Mouse (Mus musculus): ENCODE data around the gene Agr3. TPM values are rescaled to one million over a fixed set of nuclear protein-coding genes. Genes with fewer than 3 reads are reported as not detected.

Gene Agr3
- polyA plus RNA-seq, 1 experiment from 2014 or later, result 0.32 TPM

- no peak overlapping the region for H3K4me2 ChIP-seq (ENCODE audit: low read depth, low read length, severe bottlenecking)
- no peaks in the 10 kb centered on the region for H3K27me3 ChIP-seq (ENCODE audit: control insufficient read depth, insufficient read depth, low read length)
- no peak overlapping the region for H3K4me3 ChIP-seq (ENCODE audit: low read depth, low read length)
- H3K9me3 ChIP-seq (ENCODE audit: control insufficient read depth, low read length), result no peaks in the 10 kb centered on the region
- H3K4me1 ChIP-seq (replicated peaks; ENCODE audit: control insufficient read depth, insufficient read depth, low read length), result no peaks in the 10 kb centered on the region; the same call in 1 of the 2 replicates
- H3K36me3 ChIP-seq (ENCODE audit: control insufficient read depth, insufficient read depth, low read length), result no peaks in the 10 kb centered on the region
- 83% methylated on average over 3 of the region's 3 CpGs for WGBS
- ATAC-seq (replicated peaks; ENCODE audit: low FRiP score), result no peak
- no peak overlapping the region for H3K9ac ChIP-seq (ENCODE audit: low read length)
- no peak overlapping the region for H3K27ac ChIP-seq (ENCODE audit: low read depth, low read length)
- DNase-seq (ENCODE audit: low spot score), result no peak
Observed at GRCm38 (mm10) chr12:35975898-35976297, 50.5 kb downstream of the Agr3 start.

- Histone ChIP-seq H3K4me2 (ENCODE audit: low read depth, low read length, severe bottlenecking) (no peak overlapping the region), H3K4me1 (replicated peaks; ENCODE audit: control insufficient read depth, insufficient read depth, low read length) (peaks cover 2% of the 10 kb centered on the region; the same call in 1 of the 2 replicates), H3K9me3 (ENCODE audit: control insufficient read depth, low read length) (no peaks in the 10 kb centered on the region), H3K27me3 (ENCODE audit: control insufficient read depth, insufficient read depth, low read length) (no peaks in the 10 kb centered on the region), H3K9ac (ENCODE audit: low read length) (no peak overlapping the region), H3K36me3 (ENCODE audit: control insufficient read depth, insufficient read depth, low read length) (no peaks in the 10 kb centered on the region), H3K27ac (ENCODE audit: low read depth, low read length) (no peak overlapping the region), H3K4me3 (ENCODE audit: low read depth, low read length) (no peak overlapping the region)
- DNase-seq (ENCODE audit: low spot score) (no peak), ATAC-seq (replicated peaks; ENCODE audit: low FRiP score) (no peak)
- 36% methylated on average over 6 of the region's 6 CpGs for WGBS
Observed at GRCm38 (mm10) chr12:35977633-35978246, 52.3 kb downstream of the Agr3 start.

GRCm38 (mm10) chr12:35979625-35980024 is 54.2 kb downstream of the Agr3 start:
- Histone ChIP-seq H3K9ac (ENCODE audit: low read length) (no peak overlapping the region), H3K36me3 (ENCODE audit: control insufficient read depth, insufficient read depth, low read length) (no peaks in the 10 kb centered on the region), H3K4me3 (ENCODE audit: low read depth, low read length) (no peak overlapping the region), H3K4me1 (replicated peaks; ENCODE audit: control insufficient read depth, insufficient read depth, low read length) (peaks cover 2% of the 10 kb centered on the region; the same call in 1 of the 2 replicates), H3K27ac (ENCODE audit: low read depth, low read length) (no peak overlapping the region), H3K9me3 (ENCODE audit: control insufficient read depth, low read length) (no peaks in the 10 kb centered on the region), H3K27me3 (ENCODE audit: control insufficient read depth, insufficient read depth, low read length) (no peaks in the 10 kb centered on the region), H3K4me2 (ENCODE audit: low read depth, low read length, severe bottlenecking) (no peak overlapping the region)
- 86% methylated on average over 5 of the region's 5 CpGs for WGBS
- DNase-seq (ENCODE audit: low spot score) (no peak), ATAC-seq (replicated peaks; ENCODE audit: low FRiP score) (no peak)

GRCm38 (mm10) chr12:35981732-35982360 is 56.4 kb downstream of the Agr3 start:
- Histone ChIP-seq H3K27me3 (ENCODE audit: control insufficient read depth, insufficient read depth, low read length) (no peaks in the 10 kb centered on the region), H3K4me2 (ENCODE audit: low read depth, low read length, severe bottlenecking) (no peak overlapping the region), H3K9me3 (ENCODE audit: control insufficient read depth, low read length) (no peaks in the 10 kb centered on the region), H3K9ac (ENCODE audit: low read length) (no peak overlapping the region), H3K36me3 (ENCODE audit: control insufficient read depth, insufficient read depth, low read length) (no peaks in the 10 kb centered on the region), H3K4me3 (ENCODE audit: low read depth, low read length) (no peak overlapping the region), H3K4me1 (replicated peaks; ENCODE audit: control insufficient read depth, insufficient read depth, low read length) (peaks cover 2% of the 10 kb centered on the region; the same call in 1 of the 2 replicates), H3K27ac (ENCODE audit: low read depth, low read length) (no peak overlapping the region)
- 42% methylated on average over 6 of the region's 6 CpGs for WGBS
- peak; percentile 91 for ATAC-seq (replicated peaks; ENCODE audit: low FRiP score)
- peak; percentile 53 for DNase-seq (ENCODE audit: low spot score)

DNA sequence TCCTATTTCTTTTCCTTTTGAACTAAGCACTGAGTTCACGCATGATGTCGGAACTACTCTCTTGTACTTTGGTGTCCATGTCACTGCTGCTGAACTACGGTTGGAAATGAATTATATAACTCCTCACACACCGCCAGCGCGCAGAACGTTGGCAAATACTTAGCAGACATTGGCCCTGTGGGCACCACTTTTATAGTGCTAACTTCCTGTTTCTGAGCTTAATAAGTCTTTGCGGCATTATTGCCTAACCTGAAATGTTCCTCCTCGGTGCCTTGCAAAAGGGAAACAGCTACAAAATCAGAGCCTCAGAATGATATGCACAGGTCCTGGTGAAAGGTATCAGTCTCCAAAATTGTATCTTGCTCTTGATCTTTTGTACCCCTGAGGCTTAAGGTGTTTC is 58.1 kb downstream of the Agr3 start:
- Histone ChIP-seq H3K27me3 (ENCODE audit: control insufficient read depth, insufficient read depth, low read length) (no peaks in the 10 kb centered on the region), H3K4me1 (replicated peaks; ENCODE audit: control insufficient read depth, insufficient read depth, low read length) (peaks cover 2% of the 10 kb centered on the region; the same call in 1 of the 2 replicates), H3K4me3 (ENCODE audit: low read depth, low read length) (no peak overlapping the region), H3K9ac (ENCODE audit: low read length) (no peak overlapping the region), H3K27ac (ENCODE audit: low read depth, low read length) (no peak overlapping the region), H3K36me3 (ENCODE audit: control insufficient read depth, insufficient read depth, low read length) (no peaks in the 10 kb centered on the region), H3K4me2 (ENCODE audit: low read depth, low read length, severe bottlenecking) (no peak overlapping the region), H3K9me3 (ENCODE audit: control insufficient read depth, low read length) (no peaks in the 10 kb centered on the region)
- no peak for DNase-seq (ENCODE audit: low spot score)
- ATAC-seq (replicated peaks; ENCODE audit: low FRiP score), result no peak
- 94% methylated on average over 9 of the region's 9 CpGs for WGBS

- DNase-seq (ENCODE audit: low spot score) (no peak), ATAC-seq (replicated peaks; ENCODE audit: low FRiP score) (no peak)
- no peak overlapping the region for H3K27ac ChIP-seq (ENCODE audit: low read depth, low read length)
- H3K9ac ChIP-seq (ENCODE audit: low read length), result no peak overlapping the region
- no peak overlapping the region for H3K4me2 ChIP-seq (ENCODE audit: low read depth, low read length, severe bottlenecking)
- H3K36me3 ChIP-seq (ENCODE audit: control insufficient read depth, insufficient read depth, low read length), result no peaks in the 10 kb centered on the region
- WGBS, result 85% methylated on average over 5 of the region's 5 CpGs
- no peaks in the 10 kb centered on the region for H3K27me3 ChIP-seq (ENCODE audit: control insufficient read depth, insufficient read depth, low read length)
- H3K9me3 ChIP-seq (ENCODE audit: control insufficient read depth, low read length), result no peaks in the 10 kb centered on the region
- no peak overlapping the region for H3K4me3 ChIP-seq (ENCODE audit: low read depth, low read length)
- peaks cover 2% of the 10 kb centered on the region; the same call in 1 of the 2 replicates for H3K4me1 ChIP-seq (replicated peaks; ENCODE audit: control insufficient read depth, insufficient read depth, low read length)
Observed at GRCm38 (mm10) chr12:35984743-35985142, 59.3 kb downstream of the Agr3 start.

- Histone ChIP-seq H3K36me3 (ENCODE audit: control insufficient read depth, insufficient read depth, low read length) (no peaks in the 10 kb centered on the region), H3K9me3 (ENCODE audit: control insufficient read depth, low read length) (no peaks in the 10 kb centered on the region), H3K4me3 (ENCODE audit: low read depth, low read length) (no peak within 1 kb of the TSS), H3K9ac (ENCODE audit: low read length) (no peak within 1 kb of the TSS), H3K4me2 (ENCODE audit: low read depth, low read length, severe bottlenecking) (no peak within 1 kb of the TSS), H3K27ac (ENCODE audit: low read depth, low read length) (no peak within 1 kb of the TSS), H3K27me3 (ENCODE audit: control insufficient read depth, insufficient read depth, low read length) (no peaks in the 10 kb centered on the region), H3K4me1 (replicated peaks; ENCODE audit: control insufficient read depth, insufficient read depth, low read length) (no peaks in the 10 kb centered on the region)
- ATAC-seq (replicated peaks; ENCODE audit: low FRiP score), result no peak
- DNase-seq (ENCODE audit: low spot score), result no peak
- 62% methylated on average over 9 of the region's 9 CpGs for WGBS
Observed at GRCm38 (mm10) chr12:35992711-35993110, 67.3 kb downstream of the Agr3 start, which contains the start of gene Agr2. Gene Agr2 (plus strand): TSS chr12:35992907.

DNA sequence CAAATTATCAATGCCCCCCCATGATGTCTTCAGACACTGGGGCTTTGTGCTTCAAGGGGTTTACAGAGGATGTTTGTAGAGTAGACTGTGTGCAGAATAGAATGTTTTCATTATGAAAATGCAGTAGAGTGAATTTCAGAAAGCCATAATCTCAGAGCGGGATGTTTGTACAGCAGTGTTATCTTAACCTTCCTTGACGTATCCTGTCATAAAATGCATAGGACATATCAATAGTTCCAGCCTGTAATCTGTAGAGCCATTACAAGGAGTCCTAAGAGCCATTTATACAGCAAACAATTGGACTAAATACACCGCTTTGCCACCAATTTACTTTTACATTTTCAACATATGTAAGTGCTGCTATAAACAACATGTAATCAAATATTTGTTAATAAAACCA is 68.2 kb downstream of the Agr3 start:
- Histone ChIP-seq H3K9ac (ENCODE audit: low read length) (no peak overlapping the region), H3K9me3 (ENCODE audit: control insufficient read depth, low read length) (no peaks in the 10 kb centered on the region), H3K4me3 (ENCODE audit: low read depth, low read length) (no peak overlapping the region), H3K27ac (ENCODE audit: low read depth, low read length) (no peak overlapping the region), H3K4me1 (replicated peaks; ENCODE audit: control insufficient read depth, insufficient read depth, low read length) (no peaks in the 10 kb centered on the region), H3K27me3 (ENCODE audit: control insufficient read depth, insufficient read depth, low read length) (no peaks in the 10 kb centered on the region), H3K4me2 (ENCODE audit: low read depth, low read length, severe bottlenecking) (no peak overlapping the region), H3K36me3 (ENCODE audit: control insufficient read depth, insufficient read depth, low read length) (no peaks in the 10 kb centered on the region)
- no peak for ATAC-seq (replicated peaks; ENCODE audit: low FRiP score)
- no peak for DNase-seq (ENCODE audit: low spot score)
- WGBS, result 83% methylated on average over 3 of the region's 3 CpGs

DNA sequence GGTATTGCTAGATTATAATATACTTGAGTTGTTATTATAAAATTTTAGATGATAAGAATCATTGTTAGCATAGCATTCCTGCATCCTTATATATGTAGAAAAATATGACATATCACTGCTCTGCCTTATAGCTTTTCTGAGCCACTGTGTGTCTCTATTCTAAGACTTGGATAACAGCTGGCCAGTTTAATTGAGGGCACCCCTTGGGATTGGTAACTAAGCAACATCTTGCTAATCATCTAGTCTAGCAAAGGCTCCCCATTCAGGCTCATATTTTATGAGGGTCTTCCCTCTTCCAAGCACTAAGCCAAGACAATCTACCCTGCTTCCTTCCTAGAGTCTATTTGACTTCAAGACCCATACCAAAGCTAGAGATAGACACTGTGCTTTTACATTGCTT is 68.7 kb downstream of the Agr3 start:
- Histone ChIP-seq H3K4me1 (replicated peaks; ENCODE audit: control insufficient read depth, insufficient read depth, low read length) (no peaks in the 10 kb centered on the region), H3K4me2 (ENCODE audit: low read depth, low read length, severe bottlenecking) (no peak overlapping the region), H3K27ac (ENCODE audit: low read depth, low read length) (no peak overlapping the region), H3K36me3 (ENCODE audit: control insufficient read depth, insufficient read depth, low read length) (no peaks in the 10 kb centered on the region), H3K4me3 (ENCODE audit: low read depth, low read length) (no peak overlapping the region), H3K9ac (ENCODE audit: low read length) (no peak overlapping the region), H3K27me3 (ENCODE audit: control insufficient read depth, insufficient read depth, low read length) (no peaks in the 10 kb centered on the region), H3K9me3 (ENCODE audit: control insufficient read depth, low read length) (no peaks in the 10 kb centered on the region)
- DNase-seq (ENCODE audit: low spot score), result no peak
- ATAC-seq (replicated peaks; ENCODE audit: low FRiP score), result no peak
